Mouse (Mus musculus): ENCODE data around the gene Cd177. TPM values are rescaled to one million over a fixed set of nuclear protein-coding genes. Genes with fewer than 3 reads are reported as not detected.

Cd177 gene
- 0.67 TPM for total RNA-seq (2023)

GRCm38 (mm10) chr7:24760211-24760610 lies at the start of gene Cd177:
Gene Cd177 (minus strand): TSS chr7:24760311.

GRCm38 (mm10) chr7:24776918-24777317 lies 16.8 kb upstream of the Cd177 start, which contains the start of gene Ceacam10:
Gene Ceacam10 (plus strand): TSS chr7:24777206.

GRCm38 (mm10) chr7:24726808-24727207 lies 33.3 kb downstream of the Cd177 start, which contains the start of gene Gm4763:
Gene Gm4763 (minus strand): TSS chr7:24726908.

GRCm38 (mm10) chr7:24708832-24709292 lies 51.2 kb downstream of the Cd177 start, which contains the start of gene BC049730:
Gene BC049730 (plus strand): TSS chr7:24709242.

Other genes with a start within 250 kb of the Cd177 start
- not detected for gene AC161166.1, start 247.9 kb downstream of the Cd177 start, total RNA-seq (2023)
- 9.0 TPM for gene Irgq, start 229.6 kb downstream of the Cd177 start, total RNA-seq (2023)
- not detected for gene Pinlyp, start 214.2 kb downstream of the Cd177 start, total RNA-seq (2023)
- gene Xrcc1, start 214.0 kb downstream of the Cd177 start, total RNA-seq (2023), result 60.1 TPM
- 5.1 TPM for gene Ethe1, start 172.8 kb downstream of the Cd177 start, total RNA-seq (2023)
- not detected for gene Zfp575, start 172.7 kb downstream of the Cd177 start, total RNA-seq (2023)
- gene Phldb3, start 149.5 kb downstream of the Cd177 start, total RNA-seq (2023), result 2.8 TPM
- not detected for gene Lypd3, start 123.8 kb downstream of the Cd177 start, total RNA-seq (2023)
- not detected for gene Tex101, start 83.6 kb downstream of the Cd177 start, total RNA-seq (2023)
- not detected for gene BC049730, start 51.1 kb downstream of the Cd177 start, total RNA-seq (2023)
- not detected for gene Gm4763, start 33.4 kb downstream of the Cd177 start, total RNA-seq (2023)
- gene Ceacam10, start 16.9 kb upstream of the Cd177 start, total RNA-seq (2023), result not detected
- gene Gm9844, start 101.9 kb upstream of the Cd177 start, total RNA-seq (2023), result 4.2 TPM
- gene Lypd4, start 109.6 kb upstream of the Cd177 start, total RNA-seq (2023), result not detected
- not detected for gene Dmrtc2, start 109.7 kb upstream of the Cd177 start, total RNA-seq (2023)
- 3,340 TPM for gene Rps19, start 124.1 kb upstream of the Cd177 start, total RNA-seq (2023)
- 99.4 TPM for gene Cd79a, start 137.1 kb upstream of the Cd177 start, total RNA-seq (2023)
- gene Arhgef1, start 142.6 kb upstream of the Cd177 start, total RNA-seq (2023), result 1,582 TPM
- gene Gm4881, start 184.2 kb upstream of the Cd177 start, total RNA-seq (2023), result not detected
- gene Rabac1, start 212.4 kb upstream of the Cd177 start, total RNA-seq (2023), result 275 TPM
- gene Atp1a3, start 245.6 kb upstream of the Cd177 start, total RNA-seq (2023), result 9.1 TPM

All from CD8-positive naive resting alpha-beta T cell, adult 57 days (primary cell).